Mouse (Mus musculus) cerebellum, adult 2 months (tissue): ENCODE measurements around the gene Ppp3ca. TPM values are rescaled to one million over a fixed set of nuclear protein-coding genes. Genes with fewer than 3 reads are reported as not detected.

Experiments used
- DNase-seq, 2 experiments: peaks; one replicate each; pipeline ENCODE4 v3.0.0; 2021
- H3K27ac ChIP-seq: fragments of 200-500 bp; 2 replicates; pipeline ENCODE4 v1.5.1; 2012; ENCODE audit warnings: low read length, control low read depth, inconsistent platforms; ENCODE audit not compliant: insufficient read depth
- H3K27me3 ChIP-seq: fragments of 200-500 bp; 2 replicates; pipeline ENCODE4 v1.6.1; 2012; ENCODE audit warnings: inconsistent platforms, mild to moderate bottlenecking, low read length, moderate library complexity; ENCODE audit not compliant: control insufficient read depth, insufficient read depth
- H3K4me1 ChIP-seq: fragments of 200-500 bp; 2 replicates; pipeline ENCODE4 v1.6.1; 2011; ENCODE audit warnings: low read length; ENCODE audit not compliant: control insufficient read depth, insufficient read depth
- H3K4me3 ChIP-seq: fragments of 200-500 bp; replicated peaks from 2 replicates; pipeline ENCODE3; 2011; ENCODE audit warnings: mild to moderate bottlenecking, low read depth, low read length, control low read depth; ENCODE audit not compliant: insufficient read depth
- CTCF ChIP-seq: fragments of 200-500 bp; IDR thresholded peaks from 2 replicates; pipeline ENCODE4 v1.5.1; 2011; ENCODE audit warnings: low read depth, mild to moderate bottlenecking, control low read depth, low read length, moderate library complexity, borderline replicate concordance; ENCODE audit not compliant: insufficient read depth
- POLR2A ChIP-seq: fragments of 200-500 bp; IDR thresholded peaks from 2 replicates; pipeline ENCODE4 v1.6.1; 2011; ENCODE audit warnings: low read length, control low read depth, borderline replicate concordance; ENCODE audit not compliant: insufficient read depth
- WGBS: fragments of 180-500 bp; shearing (Covaris S2); methylation state at CpG from one replicate; pipeline ENCODE4 v1.1.7; 2018; 5-methylcytosine and 5-hydroxymethylcytosine counted together
- polyA plus RNA-seq: library from polyadenylated mRNA; depleted of rRNA; stranded (reverse); fragments of >200 nt; gene quantifications from 2 replicates; pipeline ENCODE4 v1.2.3, GENCODE M21; 2012

The Ppp3ca gene
- polyA plus RNA-seq, 1 experiment = 334 TPM

DNA sequence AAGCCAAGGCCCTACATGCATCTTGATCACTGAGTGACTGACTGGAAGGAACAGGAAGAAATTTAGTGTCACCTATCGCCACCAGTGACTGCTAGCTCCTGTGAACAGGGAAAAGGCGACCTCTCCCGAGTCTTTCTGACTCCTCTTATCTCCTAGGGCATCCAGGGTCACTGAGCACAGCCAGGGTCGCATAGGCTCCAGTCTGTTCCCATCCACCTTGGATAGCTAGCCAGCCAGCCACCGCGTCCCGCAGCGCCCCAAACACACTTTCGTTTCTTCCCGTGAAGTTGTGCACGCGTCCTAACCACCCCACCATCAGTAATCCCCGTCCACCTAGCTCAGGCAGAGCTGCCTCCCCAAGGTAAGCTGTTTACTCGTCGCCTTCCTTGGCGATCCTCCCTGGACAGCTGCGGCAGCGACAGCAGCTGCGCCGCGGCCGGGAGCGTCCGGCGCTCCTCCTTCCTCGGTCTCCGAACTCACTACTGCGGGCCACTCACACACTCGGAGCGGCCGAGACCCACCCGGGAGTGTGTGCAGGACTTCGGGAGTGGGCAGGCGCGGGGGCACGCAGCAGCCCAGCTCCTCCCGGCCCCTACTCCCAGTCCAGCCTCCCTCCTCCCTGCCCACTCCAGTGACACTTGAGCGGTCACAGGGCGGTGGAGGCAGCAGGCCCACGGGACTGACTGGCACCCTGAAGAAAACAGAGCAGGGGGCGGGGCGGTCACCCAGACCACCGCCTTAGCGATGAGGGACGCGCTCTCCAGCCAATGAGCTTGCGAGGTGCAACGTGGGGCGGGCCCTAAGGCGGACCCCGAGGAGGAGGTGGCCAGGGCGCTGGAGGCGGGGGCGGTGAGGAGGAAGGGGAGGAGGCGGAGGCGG lies 454 bp upstream of the Ppp3ca start:
- peak; percentile 100 for DNase-seq
- H3K27ac ChIP-seq = peak overlapping the region; percentile 89
- peak overlapping the region; percentile 93 for H3K4me3 ChIP-seq
- no peak for TF ChIP-seq CTCF
- peak; percentile 91 for TF ChIP-seq POLR2A
- under 1% methylated on average over 53 of the region's 56 CpGs for WGBS
- H3K27me3 ChIP-seq = no peaks in the 10 kb centered on the region
- peaks cover 5% of the 10 kb centered on the region; the same call in 1 of the 2 replicates for H3K4me1 ChIP-seq

DNA sequence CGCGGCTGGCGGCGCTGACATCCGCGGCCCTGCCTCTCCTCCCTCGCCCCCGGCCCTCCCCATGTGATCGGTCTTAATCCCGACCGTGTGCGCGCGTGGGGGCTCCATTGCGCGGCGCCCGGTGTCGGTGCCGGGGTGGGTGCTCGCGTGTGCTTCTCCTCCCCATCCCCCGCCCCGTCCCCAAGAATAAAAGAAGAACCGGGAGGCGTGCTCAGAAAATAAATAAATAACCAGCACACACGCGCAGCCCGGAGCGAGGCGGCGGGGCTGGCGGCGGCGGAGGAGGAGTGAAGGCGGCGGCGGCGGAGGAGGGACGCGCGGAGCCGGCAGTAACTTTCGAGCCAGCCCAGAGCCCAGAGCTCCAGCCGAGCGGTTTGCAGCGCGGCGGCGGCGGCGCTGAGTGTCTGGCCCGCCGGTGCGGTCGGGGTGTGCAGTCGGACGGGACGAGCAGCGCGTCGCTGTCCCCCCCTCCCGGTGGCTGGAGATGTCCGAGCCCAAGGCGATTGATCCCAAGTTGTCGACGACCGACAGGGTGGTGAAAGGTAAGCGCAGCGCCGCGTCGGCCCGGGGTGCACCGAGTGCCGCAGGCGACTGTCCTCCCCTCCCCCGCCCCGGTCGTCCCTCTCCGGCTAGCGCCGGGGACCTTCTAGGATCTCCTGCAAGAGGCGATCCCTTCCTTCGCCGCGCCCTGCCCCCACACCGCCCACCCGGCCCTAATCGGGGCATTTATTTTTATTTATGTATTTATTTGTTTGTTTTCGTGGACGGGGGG lies 622 bp downstream of the Ppp3ca start:
- Histone ChIP-seq H3K4me1 (peaks cover 7% of the 10 kb centered on the region; the same call in 1 of the 2 replicates), H3K4me3 (peak overlapping the region; percentile 93), H3K27me3 (no peaks in the 10 kb centered on the region), H3K27ac (peak overlapping the region; percentile 65)
- TF ChIP-seq CTCF = no peak
- no peak for TF ChIP-seq POLR2A
- DNase-seq = peak; percentile 71 to 79
- 1% methylated on average over 92 of the region's 92 CpGs for WGBS

DNA sequence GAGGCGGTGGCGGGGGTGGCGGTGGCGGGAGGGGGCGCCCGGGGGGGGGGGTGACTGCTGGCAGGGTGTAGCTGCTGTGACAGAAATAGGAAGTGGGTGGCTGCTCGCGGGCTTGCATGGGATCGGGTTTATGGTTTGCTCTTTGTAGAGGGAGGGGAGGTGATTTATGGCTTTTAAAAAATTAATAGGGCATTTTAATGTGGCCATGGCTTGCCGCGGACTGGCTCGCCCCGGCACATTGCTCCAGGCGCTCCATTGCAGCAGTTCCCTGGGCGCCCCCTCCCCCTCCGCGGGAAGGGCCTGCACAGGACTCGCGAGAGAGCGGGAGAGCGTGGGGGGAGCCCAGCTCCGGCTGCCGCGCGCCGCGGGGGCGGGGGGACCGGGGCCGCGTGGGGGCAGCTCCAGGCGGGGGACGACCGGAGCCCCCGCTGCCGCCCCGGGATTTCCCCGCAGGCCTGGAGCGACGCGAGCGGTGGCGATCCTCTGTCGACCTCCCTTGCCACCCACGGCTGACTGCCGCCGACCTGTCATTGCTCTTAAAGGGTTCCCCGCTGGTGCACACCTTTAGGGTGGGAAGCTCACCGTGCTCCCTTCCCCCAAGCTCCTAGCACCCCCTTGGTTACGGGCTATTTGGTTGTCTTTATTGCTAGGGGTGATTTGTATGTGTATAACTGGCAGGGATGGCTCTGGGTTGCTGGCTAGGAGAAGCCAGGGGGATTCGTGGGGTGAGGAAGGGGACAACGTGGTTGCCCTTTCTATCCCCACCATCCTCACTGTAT lies 1.4 kb downstream of the Ppp3ca start:
- peak; percentile 79 for DNase-seq
- no peaks in the 10 kb centered on the region for H3K27me3 ChIP-seq
- H3K4me1 ChIP-seq = peaks cover 13% of the 10 kb centered on the region; the same call in 1 of the 2 replicates
- 1% methylated on average over 47 of the region's 52 CpGs for WGBS
- TF ChIP-seq POLR2A = no peak
- TF ChIP-seq CTCF = no peak
- peak overlapping the region; percentile 74 for H3K27ac ChIP-seq
- peak overlapping the region; percentile 93 for H3K4me3 ChIP-seq

DNA sequence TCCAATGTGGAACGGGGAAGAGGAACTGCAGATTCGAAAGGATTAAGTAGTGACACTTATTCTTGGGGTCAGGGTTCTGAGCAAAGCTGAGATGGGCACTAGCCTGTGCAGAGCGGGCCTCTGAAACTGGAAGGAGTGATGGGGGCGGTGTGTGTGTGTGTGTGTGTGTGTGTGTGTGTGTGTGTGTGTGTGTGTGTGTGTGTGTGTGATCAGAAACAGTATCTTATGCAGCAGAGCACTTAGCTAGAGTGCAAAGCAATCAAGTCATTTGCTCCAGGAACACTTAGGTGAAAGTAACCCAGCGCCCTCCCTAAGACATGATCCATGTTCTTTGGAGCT lies 2.0 kb downstream of the Ppp3ca start:
- DNase-seq = no peak
- Histone ChIP-seq H3K27ac (peak overlapping the region; percentile 74), H3K4me3 (peak overlapping the region; percentile 93), H3K27me3 (no peaks in the 10 kb centered on the region), H3K4me1 (peaks cover 15% of the 10 kb centered on the region; the same call in 1 of the 2 replicates)
- 4% methylated on average over 5 of the region's 5 CpGs for WGBS
- TF ChIP-seq POLR2A = no peak
- no peak for TF ChIP-seq CTCF

DNA sequence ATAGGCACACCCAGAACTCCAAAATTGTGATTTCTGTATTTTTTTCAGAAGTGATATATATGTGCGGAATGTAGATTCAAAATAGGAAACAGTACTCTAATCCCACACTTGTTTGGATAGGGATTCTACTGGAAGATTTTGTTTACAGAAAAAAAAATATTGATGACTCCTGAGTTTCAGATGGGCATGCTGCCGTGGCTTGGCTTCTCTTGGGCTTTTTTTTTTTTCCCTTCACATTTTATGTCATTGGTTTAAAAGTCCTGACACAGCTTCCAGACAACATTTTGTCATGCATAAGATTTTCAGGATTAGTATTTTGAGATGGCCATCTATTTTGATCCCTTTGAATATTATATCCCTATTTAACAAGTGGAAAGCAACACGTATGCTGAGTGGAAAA lies 2.9 kb downstream of the Ppp3ca start:
- DNase-seq = no peak
- WGBS = 16% methylated on average over 3 of the region's 3 CpGs
- peak overlapping the region; percentile 93 for H3K4me3 ChIP-seq
- H3K27ac ChIP-seq = no peak overlapping the region
- TF ChIP-seq POLR2A (no peak), CTCF (no peak)
- H3K27me3 ChIP-seq = no peaks in the 10 kb centered on the region
- peaks cover 18% of the 10 kb centered on the region; the same call in 1 of the 2 replicates for H3K4me1 ChIP-seq

DNA sequence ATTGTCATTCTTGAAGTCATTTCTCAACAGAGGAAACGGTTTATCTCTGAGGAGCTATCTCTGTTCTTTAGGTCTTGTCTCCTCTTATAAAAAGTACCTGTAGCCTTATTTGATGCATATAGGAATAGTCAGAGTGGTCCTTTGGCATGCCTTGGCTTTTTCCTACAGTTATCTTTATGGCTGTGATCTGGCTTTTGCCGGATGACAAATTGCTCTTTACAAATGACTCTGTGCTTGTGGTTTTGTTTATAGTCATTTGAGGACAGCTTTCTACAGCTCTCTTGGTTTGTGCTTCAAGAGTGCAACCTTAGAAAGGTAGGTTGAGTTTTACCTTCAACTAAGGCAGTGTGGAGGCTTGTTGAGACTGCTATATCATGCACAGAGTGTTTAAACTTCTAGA lies 3.4 kb downstream of the Ppp3ca start:
- H3K27ac ChIP-seq = no peak overlapping the region
- H3K27me3 ChIP-seq = no peaks in the 10 kb centered on the region
- 14% methylated on average over 2 of the region's 2 CpGs for WGBS

DNA sequence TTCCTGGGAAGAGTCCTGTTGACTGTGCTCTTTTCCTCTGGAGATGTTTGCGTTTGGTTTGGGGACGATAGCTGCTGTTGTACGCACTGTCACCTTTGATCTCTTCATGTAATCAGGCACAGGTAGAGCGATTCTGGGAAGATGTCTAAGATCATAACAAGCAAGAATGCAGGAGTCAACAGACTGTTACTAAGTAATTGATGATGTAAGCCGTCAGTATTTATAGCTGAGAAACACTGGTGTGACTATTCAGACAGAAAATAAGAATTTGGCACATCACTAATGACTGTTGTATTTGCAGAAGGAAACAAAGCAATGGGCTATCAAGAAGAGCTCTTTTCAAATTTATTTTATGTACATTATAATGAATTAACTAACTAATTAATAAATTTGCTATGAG lies 4.6 kb downstream of the Ppp3ca start:
- WGBS = 11% methylated on average over 5 of the region's 5 CpGs
- H3K4me3 ChIP-seq = peak overlapping the region; percentile 7
- H3K27me3 ChIP-seq = no peaks in the 10 kb centered on the region
- H3K4me1 ChIP-seq = peaks cover 17% of the 10 kb centered on the region
- no peak overlapping the region for H3K27ac ChIP-seq
- peak; percentile 29 to 54 for DNase-seq
- TF ChIP-seq POLR2A (no peak), CTCF (no peak)

More for the DNA sequence above, 3.4 kb downstream of the Ppp3ca start:
- TF ChIP-seq POLR2A (no peak), CTCF (no peak)
- peaks cover 17% of the 10 kb centered on the region; the same call in 1 of the 2 replicates for H3K4me1 ChIP-seq
- H3K4me3 ChIP-seq = peak overlapping the region; percentile 36
- DNase-seq = no peak
